Mouse (Mus musculus) layer of hippocampus, adult 9-11 months (tissue): ENCODE measurements around the gene Decr2.
A peak's percentile ranks its signal among the peaks of the same experiment; 100 is the strongest.
"Not testable (repeated sequence)": the region's sequence is repeated elsewhere in the genome, so short reads cannot be mapped to it uniquely, and the experiment has no call there.

Experiments used
- DNase-seq: peaks from one replicate; pipeline ENCODE4 v3.0.0; 2022

Gene Decr2

DNA sequence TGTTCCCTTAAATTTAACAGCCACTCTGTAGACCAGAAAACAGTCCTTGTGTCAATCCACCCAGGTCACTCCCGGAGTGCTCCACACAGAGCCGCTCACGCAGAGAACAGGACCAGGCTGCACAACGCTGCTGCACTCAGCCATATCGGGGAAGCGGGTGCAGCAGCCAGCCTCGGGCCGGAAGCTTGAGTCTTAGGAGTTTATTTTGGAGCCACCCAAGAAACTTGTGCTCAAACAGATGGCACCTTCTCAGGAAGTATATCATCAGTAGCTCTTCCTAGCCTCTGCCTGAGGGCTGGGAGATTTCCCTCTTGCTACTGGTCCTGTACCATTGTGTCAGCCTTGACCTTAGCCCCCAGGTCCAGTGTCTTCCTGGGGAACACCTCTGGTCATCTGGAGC, 32.9 kb downstream of the Decr2 start:
- DNase-seq = peak; percentile 39

DNA sequence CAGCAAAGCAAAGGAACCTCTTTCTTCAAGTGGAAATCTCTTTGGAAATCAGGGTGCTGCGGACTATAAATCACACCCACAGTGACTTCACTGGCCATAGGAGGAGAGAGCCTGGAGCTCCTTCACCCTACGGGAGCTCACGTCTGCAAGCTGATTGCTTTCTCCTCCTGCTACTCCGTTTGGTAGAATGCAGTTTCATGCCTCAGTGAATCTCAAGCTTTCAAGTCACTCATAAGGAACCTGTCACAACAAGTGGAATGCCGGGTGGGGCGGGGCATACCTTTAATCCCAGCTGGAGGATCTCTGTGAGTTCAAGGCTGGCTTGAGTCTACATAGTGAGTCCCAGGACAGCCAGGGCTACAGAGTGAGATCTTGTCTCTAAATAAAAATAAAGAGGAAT, 35.0 kb downstream of the Decr2 start:
- no peak for DNase-seq

DNA sequence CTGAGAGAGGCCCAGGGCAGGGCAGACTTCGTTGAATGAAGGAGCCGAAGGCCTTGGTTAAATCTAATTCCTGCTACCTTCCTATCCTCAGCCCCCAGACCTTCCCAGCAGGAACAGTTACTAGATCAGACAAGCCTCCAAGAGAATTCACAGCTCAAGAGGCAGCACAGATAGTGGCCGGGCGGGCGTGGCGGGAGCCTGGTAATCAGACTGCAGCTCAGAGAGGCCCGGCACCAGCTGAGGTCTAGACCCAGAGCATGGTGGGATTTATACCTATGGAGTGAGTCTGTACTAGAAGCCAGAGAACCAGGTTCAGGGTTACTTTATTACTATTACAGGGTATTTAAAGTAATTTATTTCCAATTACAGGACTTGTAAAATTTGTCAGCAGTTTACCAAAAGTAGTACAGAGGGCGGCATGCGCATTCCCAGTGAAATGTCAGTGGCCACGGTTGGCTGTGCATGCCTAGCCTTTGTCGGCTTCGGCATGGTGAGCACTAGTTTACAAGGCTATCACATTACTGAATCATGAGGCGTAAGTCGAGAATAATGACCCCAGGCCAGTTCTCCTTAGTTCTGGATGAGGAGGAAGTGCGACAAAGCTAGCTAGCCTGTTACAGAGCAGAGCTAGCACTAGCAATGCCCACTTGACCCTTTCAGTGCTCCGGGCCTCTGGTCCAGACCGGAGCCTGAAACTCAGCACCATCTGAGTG, 35.8 kb downstream of the Decr2 start:
- DNase-seq = no peak

DNA sequence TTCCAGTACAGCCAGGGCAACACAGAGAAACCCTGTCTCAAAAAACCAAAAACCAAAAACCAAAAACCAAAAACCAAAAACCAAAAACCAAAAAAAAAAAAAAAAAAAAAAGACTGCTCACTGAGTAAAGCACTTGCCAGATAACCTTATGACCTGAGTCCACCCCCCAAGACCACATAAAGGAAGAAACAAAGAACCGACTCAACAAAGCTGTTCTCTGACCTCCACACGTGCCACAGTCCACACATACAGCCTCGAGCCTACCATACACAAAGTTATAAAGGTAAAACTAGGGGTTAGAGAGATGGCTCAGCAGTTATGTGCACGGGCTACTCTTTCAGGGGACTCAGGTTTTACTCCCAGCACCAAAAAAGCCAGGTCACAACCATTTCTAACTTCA, 37.4 kb downstream of the Decr2 start:
- DNase-seq = no peak

DNA sequence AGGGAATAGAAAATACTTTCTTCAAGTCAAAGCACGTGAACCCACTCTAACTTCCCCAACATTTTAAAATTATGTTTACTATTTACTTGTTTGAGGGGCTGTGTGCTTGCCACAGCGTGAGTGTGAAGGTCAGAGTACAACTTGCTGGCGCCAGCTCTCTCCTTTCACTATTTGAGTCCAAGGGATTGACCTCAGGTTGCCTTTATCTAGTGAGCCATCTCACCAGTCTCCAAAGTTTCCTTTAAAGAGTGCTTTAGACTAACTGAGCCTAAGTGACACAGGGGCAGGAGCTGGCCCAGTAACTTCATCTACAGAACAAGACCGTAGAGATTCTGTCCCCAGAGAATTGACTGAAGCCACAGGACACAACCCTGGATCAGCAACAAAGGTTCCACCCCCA, 38.1 kb downstream of the Decr2 start:
- no peak for DNase-seq

DNA sequence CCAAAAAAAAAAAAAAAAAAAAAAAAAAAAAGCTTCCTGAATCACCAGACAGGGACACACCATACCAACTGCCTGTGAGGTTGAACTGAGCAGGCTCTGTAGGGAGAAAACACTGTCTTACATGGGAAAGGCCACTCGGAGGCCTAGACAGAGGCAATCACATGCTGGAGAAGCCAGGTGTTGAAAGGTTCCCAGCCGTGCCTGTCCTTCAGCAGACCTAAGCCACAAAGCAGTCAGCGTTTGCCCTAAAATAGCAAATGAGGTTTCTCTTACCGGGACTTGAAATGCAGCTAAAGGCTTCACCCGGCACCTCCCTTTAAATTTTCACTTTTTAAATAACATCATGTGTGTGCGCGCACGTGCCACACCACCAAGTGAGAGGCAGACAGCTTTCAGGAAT, 42.0 kb downstream of the Decr2 start:
- DNase-seq = no peak

DNA sequence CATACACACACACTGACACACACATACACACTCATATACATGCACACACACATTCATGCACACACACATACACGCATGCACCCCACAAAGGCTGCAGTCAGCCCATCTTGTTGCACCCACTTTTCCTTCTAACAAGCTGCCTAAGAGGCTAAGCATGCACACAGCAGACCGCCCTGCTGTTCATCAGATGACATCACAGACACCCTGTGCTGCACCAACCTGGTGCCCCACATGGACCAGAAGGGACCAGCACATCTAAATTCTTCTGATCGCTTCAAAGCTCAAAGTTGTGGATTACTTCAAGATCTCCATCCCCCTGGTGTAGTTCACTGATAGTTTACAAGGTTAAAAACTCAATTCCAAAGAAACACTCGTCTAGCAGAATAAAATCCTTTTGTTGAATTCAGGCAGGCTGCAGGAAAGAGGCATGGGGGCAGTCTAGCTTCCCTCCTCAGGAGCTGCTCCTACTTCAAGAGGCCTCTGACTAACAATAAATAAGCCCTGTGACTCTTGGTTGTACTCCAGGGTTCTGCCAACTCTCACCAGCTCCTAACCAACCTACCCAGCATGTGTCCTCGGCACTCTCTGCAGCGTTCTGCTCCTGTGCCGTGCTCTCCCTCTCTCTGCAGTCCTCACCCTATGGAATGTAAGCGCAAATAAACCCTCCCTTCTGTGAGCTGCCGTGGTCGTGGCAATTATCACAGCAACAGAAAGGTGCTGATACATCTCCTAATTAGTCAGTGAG, 43.7 kb downstream of the Decr2 start:
- DNase-seq = peak; percentile 51

DNA sequence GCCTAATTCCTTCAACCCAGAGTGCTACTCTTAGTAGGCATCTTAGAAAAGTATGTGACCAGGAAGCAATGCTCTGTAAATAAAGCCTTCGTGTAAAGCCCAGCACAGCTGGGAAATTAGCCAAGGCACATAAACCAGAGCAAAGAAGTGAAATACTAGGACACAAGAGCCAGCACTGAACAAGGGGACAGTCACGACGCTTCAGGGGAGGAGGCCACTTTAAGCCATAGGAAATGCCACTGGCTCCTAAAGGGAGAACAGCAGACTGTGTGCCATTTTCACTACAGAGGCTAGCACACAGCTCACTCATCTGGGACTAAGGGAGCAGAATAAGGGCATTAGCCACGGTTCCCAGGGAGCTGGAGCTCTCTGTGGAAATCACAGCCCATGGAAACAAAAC, 44.9 kb downstream of the Decr2 start:
- DNase-seq = no peak

DNA sequence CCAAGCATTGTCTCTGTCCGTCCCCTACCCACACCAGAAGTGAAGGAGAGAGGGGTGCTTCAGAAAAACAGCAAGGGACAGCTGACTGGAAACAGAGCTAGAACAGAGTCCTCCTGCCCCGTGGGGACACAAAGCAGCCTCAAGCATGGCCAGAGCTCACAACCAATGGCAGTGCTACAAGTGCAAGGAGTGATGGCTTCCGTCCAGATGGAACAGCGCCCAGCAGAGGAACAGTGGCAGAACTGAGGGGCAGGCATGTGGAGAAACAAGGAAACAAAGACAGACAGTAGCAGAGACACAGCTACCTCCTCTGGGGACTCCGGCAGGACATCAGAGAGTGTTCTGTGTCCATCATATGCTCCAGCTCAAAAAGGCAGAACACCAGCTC, 46.9 kb downstream of the Decr2 start:
- peak; percentile 89 for DNase-seq

DNA sequence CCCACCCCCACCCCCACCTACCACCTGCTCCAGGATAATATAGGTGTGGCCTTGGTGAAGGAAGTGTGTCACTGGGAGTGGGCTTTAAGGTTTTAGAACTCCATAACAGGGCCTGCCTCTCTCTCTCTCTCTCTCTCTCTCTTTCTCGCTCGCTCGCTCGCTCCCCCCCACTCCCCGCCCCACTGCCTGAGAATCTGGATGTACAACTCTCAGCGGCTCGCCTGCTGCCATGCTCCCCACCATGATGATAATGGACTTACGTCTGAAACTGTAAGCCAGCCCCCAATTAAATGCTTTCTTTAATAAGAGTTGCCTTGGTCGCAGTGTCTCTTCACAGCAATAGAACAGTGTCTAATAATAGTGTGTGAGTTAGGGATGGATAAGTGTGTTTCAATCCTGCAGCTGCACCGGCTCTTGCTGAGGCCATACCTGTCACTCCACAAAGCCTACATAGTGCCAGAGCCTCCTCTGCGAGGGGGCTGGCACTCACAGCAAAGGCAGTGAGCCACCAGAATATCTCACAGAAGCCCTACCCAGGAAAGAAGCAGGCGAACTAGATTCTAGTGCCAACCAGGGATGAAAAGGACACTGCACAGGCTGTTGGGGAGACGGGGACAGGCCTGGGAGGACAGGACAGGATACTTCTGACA, 47.4 kb downstream of the Decr2 start:
- peak; percentile 27 for DNase-seq

DNA sequence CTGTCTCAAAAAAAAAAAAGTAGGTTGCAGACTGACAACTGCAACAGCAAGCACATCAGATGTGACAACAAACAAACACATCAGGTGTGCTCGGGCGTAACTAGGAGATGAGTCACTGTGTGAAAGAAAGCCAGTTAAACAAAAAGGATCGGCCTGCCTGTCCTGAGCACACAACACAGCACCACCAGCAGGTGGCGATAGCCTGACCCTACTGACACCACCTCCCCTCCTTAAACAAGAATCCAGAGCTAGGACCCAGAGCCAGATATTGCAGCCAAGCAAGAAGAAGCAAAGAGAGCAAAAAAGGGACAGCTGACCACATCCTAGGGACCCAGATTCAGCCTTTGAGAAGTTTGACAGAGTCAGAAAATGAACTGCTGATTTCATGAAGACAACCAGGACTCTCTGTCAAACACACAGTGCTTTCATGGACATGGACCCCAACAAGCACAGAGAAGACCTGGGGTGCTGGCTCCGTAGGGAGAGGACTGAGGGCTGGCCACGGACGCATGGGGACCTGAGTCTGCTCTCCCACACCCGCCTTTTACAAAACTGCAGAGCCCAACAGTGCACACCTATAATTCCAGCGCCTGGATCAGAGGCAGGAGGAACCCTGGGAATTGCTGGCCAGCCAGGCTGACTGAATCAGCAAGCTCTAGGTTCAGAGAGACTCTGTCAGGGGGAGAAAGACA, 48.9 kb downstream of the Decr2 start:
- DNase-seq = peak; percentile 72

DNA sequence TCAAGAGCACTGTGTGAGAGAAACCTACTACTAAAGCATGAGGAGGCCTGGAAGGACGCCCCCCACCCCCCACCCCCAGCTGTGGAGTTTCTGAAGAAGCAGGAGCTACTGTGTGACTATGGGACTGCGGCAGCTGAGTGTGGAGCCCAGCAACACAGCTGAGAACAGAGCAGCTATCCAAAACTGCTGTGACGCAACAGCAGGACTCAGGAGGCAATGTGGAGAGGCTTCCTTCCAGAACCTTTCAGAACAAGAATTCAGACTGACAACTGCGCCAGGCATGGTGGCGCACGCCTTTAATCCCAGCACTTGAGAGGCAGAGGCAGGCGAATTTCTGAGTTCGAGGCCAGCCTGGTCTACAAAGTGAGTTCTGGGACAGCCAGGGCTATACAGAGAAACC, 49.4 kb downstream of the Decr2 start:
- not testable (repeated sequence) for DNase-seq

DNA sequence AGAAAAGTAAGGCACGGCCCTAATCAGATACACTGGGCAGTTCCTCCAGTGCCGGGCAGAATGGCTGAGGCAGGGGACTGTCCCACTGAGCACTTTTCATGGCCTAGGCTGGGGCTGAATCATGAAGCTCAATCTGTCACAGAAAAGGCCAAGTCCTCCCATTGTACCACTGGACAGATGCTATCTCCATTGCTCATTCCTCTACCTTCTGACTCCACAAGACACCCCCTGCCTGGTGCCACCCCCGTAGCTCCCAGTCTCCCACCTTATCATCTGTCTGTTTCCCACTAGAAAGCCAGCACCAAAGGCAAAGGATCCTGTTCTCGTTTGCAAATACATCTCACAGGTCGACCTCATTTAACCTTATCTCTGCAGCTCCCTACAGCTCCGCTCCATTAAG, 58.1 kb downstream of the Decr2 start:
- peak; percentile 25 for DNase-seq

DNA sequence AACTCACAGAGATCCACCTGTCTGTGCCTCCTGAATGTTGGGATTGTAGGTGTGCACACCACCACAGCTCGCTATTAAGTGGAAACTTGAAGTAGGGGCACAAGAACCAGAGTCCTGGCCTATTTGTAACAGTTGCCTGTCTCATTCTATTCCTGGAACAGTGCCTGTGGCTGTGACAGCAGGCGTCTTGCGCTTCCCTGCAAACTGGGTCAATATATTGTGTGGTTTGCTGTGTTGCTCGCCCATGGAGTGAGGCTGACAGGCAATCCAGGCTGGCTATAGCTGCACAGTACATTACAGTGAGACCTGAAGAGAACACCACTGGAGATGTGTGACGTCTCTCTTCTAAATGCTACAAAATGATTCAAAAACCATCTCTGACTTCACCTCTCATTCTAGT, 58.6 kb downstream of the Decr2 start:
- DNase-seq = peak; percentile 32
